Comparison of ENCODE assay signal across 22 mouse cellular contexts in the genomic region with DNA sequence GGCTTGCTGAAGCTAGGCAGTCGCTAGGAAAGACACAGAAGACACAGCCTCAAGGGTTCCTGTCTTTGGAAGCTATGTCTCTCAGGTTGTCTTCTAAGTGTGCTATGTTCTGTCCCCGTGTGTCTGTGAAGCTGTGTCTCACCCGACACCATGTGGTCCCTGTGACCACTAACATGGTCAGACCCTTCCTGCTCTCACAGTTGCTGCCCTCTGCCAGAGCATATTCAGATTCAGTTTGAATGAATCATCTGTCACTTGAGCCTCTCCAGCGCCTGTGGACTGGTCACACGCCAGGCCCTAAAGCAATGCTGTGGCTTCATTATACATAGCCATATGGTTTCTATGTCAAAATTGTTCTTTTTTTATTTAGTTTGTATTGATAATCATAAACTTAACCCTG. TPM values are rescaled to one million over a fixed set of nuclear protein-coding genes. Genes with fewer than 3 reads are reported as not detected.
DNase-seq lines count a peak whose midpoint lies in the region; ATAC-seq and TF ChIP-seq lines count a peak whose summit lies in the region.
"Had no signal": no experiment of that assay in that cellular context is flagged by ENCODE, and none has a peak within 500 bp of the region (broad histone marks: within the 10 kb centered on the region; RNA-seq: fewer than 3 reads in every experiment).

No protein-coding gene starts in this region.

- no peak overlapping the region for H3K4me3 ChIP-seq in myocyte
- no peak overlapping the region for H3K4me3 ChIP-seq in heart, embryonic 11.5 days (ENCODE audit: low read depth, low read length)
- H3K4me3 ChIP-seq: embryonic facial prominence, embryonic 13.5 days; erythroblast, embryonic 14.5 days; forebrain, embryonic 10.5 days; hindbrain, embryonic 12.5 days had no signal

- DNase-seq in 3134 (ENCODE audit: extremely low read depth, insufficient read length, low spot score): peak; percentile 72
- DNase-seq in 3T3-L1 (ENCODE audit: low read depth, low spot score): peak; percentile 89
- peak; percentile 74 for DNase-seq in Muller cell, postnatal 12 days (ENCODE audit: inconsistent ontology term)
- DNase-seq: adrenal gland, adult 8-10 months; adrenal gland, postnatal 36 days; cerebellum, adult 8-10 months; cerebellum, postnatal 25 days; gastrocnemius, postnatal 25 days; heart, postnatal 10 days; heart, postnatal 4 days; kidney, adult 8-10 months had no signal

- H3K4me2 ChIP-seq in myocyte (ENCODE audit: low read depth): peak overlapping the region; percentile 98
- no peak overlapping the region; the same call in 1 of the 2 replicates for H3K4me2 ChIP-seq in heart, embryonic 11.5 days
- H3K4me2 ChIP-seq: hindbrain, embryonic 12.5 days had no signal

- no peak overlapping the region for H3K27ac ChIP-seq in heart, embryonic 11.5 days (ENCODE audit: low read depth, low read length)
- H3K27ac ChIP-seq: embryonic facial prominence, embryonic 13.5 days; hindbrain, embryonic 12.5 days had no signal

- H3K4me1 ChIP-seq in heart, embryonic 11.5 days (ENCODE audit: control insufficient read depth, insufficient read depth, low read length): no peaks in the 10 kb centered on the region; the same call in 1 of the 2 replicates

- 68% methylated on average over 5 of the region's 5 CpGs for WGBS in heart, embryonic 11.5 days (ENCODE audit: insufficient replicate concordance)

- ATAC-seq in granulocyte monocyte progenitor cell, adult 5-6 weeks (replicated peaks; ENCODE audit: poor library complexity, severe bottlenecking): no peak
- no peak for ATAC-seq in heart, embryonic 11.5 days (replicated peaks; ENCODE audit: insufficient number of reproducible peaks, low FRiP score, low TSS enrichment)
- ATAC-seq: forebrain, embryonic 14.5 days; hindbrain, embryonic 16.5 days; inflammation-experienced regulatory T-cells, adult 6 months; intestine, postnatal 0 days had no signal

- H3ac ChIP-seq in myocyte (ENCODE audit: control insufficient read depth, insufficient read length): no peak overlapping the region

- no peaks in the 10 kb centered on the region for H3K9me3 ChIP-seq in heart, embryonic 11.5 days (replicated peaks; ENCODE audit: control insufficient read depth, low read length)
- H3K9me3 ChIP-seq: embryonic facial prominence, embryonic 13.5 days; forebrain, embryonic 10.5 days; hindbrain, embryonic 12.5 days had no signal

- no peaks in the 10 kb centered on the region for H3K36me3 ChIP-seq in myocyte (ENCODE audit: control insufficient read depth, insufficient read depth)
- H3K36me3 ChIP-seq in heart, embryonic 11.5 days (ENCODE audit: control insufficient read depth, insufficient read depth, low read length): no peaks in the 10 kb centered on the region
- H3K36me3 ChIP-seq: embryonic facial prominence, embryonic 13.5 days; forebrain, embryonic 10.5 days; hindbrain, embryonic 12.5 days had no signal

- TF ChIP-seq POLR2A in myocyte (IDR thresholded peaks at IDR 0.05; ENCODE audit: insufficient read length, low read depth): peak; percentile 63

- no peak overlapping the region for H3K9ac ChIP-seq in heart, embryonic 11.5 days (ENCODE audit: low read depth, low read length)
- H3K9ac ChIP-seq: embryonic facial prominence, embryonic 13.5 days; hindbrain, embryonic 12.5 days had no signal

- no peaks in the 10 kb centered on the region for H3K27me3 ChIP-seq in myocyte (ENCODE audit: control insufficient read depth, insufficient read depth, insufficient read length)
- H3K27me3 ChIP-seq in heart, embryonic 11.5 days (ENCODE audit: control insufficient read depth, insufficient read depth, low read length): no peaks in the 10 kb centered on the region
- H3K27me3 ChIP-seq: embryonic facial prominence, embryonic 13.5 days; hindbrain, embryonic 12.5 days had no signal

- no peaks in the 10 kb centered on the region for H3K79me2 ChIP-seq in myocyte (ENCODE audit: control insufficient read depth, insufficient read depth)

TF ChIP-seq in myocyte, 11 proteins besides CTCF, POLR2A, EP300 and RAD21:
- peak; percentile 60 for TF ChIP-seq SRF (IDR thresholded peaks at IDR 0.05; ENCODE audit: control insufficient read depth, insufficient read length, low read depth)
- TF ChIP-seq MAX (IDR thresholded peaks at IDR 0.05; ENCODE audit: low read depth): no peak
- TF ChIP-seq MYOG (IDR thresholded peaks at IDR 0.05; ENCODE audit: control insufficient read depth in 1 of 3, insufficient read depth in 1 of 3, insufficient read length in 2 of 3, low read depth in 2 of 3): peak in 2 of 3 experiments; percentile 51 to 81
- peak; percentile 44 for TF ChIP-seq POLR2AphosphoS2 (IDR thresholded peaks at IDR 0.05; ENCODE audit: insufficient read length, low read depth)
- TF ChIP-seq REST (IDR thresholded peaks at IDR 0.05; ENCODE audit: insufficient read depth, insufficient read length): no peak
- peak; percentile 17 for TF ChIP-seq TCF3 (IDR thresholded peaks at IDR 0.05; ENCODE audit: insufficient read length, low read depth)
- TF ChIP-seq TCF12 (IDR thresholded peaks at IDR 0.05; ENCODE audit: insufficient read depth, poor library complexity, severe bottlenecking): peak; percentile 46
- TF ChIP-seq E2F4 (IDR thresholded peaks at IDR 0.05; ENCODE audit: insufficient read depth): no peak
- peak in 2 of 3 experiments; percentile 45 to 79 for TF ChIP-seq MYOD1 (IDR thresholded peaks at IDR 0.05; ENCODE audit: control insufficient read depth in 1 of 3, insufficient read length in 2 of 3, low read depth in 2 of 3)
- no peak for TF ChIP-seq CEBPB (IDR thresholded peaks at IDR 0.05; ENCODE audit: insufficient read depth, poor library complexity, severe bottlenecking)
- TF ChIP-seq USF1 (IDR thresholded peaks at IDR 0.05; ENCODE audit: low read depth): peak; percentile 61

RNA-seq across cellular contexts. Expression of a gene that starts 46.6 kb away (rescaled TPM):
- polyA plus RNA-seq in myocyte (2012; fragmentation: generic; extraction: Trizol): 589 TPM
- 34.5 and 37.7 TPM in 2 replicates for total RNA-seq in granulocyte monocyte progenitor cell, adult 5-6 weeks (2014; fragmentation: Nextera tagmentation)
- 24.6 and 28.0 TPM in 2 replicates for total RNA-seq in granulocyte monocyte progenitor cell, adult 5-6 weeks (2017)
- polyA plus RNA-seq in heart, embryonic 11.5 days (2014; fragmentation: Nextera tagmentation; extraction: Ambion mirVana): 488 and 525 TPM in 2 replicates
